Mouse (Mus musculus) lung, embryonic 15.5 days (tissue): ENCODE measurements around the gene Rhobtb1. TPM values are rescaled to one million over a fixed set of nuclear protein-coding genes. Genes with fewer than 3 reads are reported as not detected.

ENCODE experiments used
- ATAC-seq: fragments of 200-750 bp; cut with Nextera tagmentation; 2 replicates; pipeline ENCODE4 v1.8.0; 2017; ENCODE audit warnings: moderate number of reproducible peaks, borderline replicate concordance; ENCODE audit not compliant: low FRiP score, low TSS enrichment; ENCODE audit errors: extremely low read depth
- H3K27ac ChIP-seq: fragments of 300-500 bp; sonication (generic); 2 replicates; pipeline ENCODE4 v1.5.1; 2015; ENCODE audit warnings: moderate library complexity, mild to moderate bottlenecking, inconsistent platforms
- H3K27me3 ChIP-seq: fragments of 300-500 bp; sonication (generic); 2 replicates; pipeline ENCODE4 v1.6.1; 2015; ENCODE audit warnings: inconsistent platforms
- H3K36me3 ChIP-seq: fragments of 300-500 bp; sonication (generic); 2 replicates; pipeline ENCODE4 v1.6.1; 2015; ENCODE audit warnings: inconsistent platforms
- H3K4me1 ChIP-seq: fragments of 300-500 bp; sonication (generic); 2 replicates; pipeline ENCODE4 v1.6.1; 2015; ENCODE audit warnings: inconsistent platforms
- H3K4me2 ChIP-seq: fragments of 300-500 bp; sonication (generic); 2 replicates; pipeline ENCODE4 v1.6.1; 2015; ENCODE audit warnings: inconsistent platforms, mild to moderate bottlenecking, moderate library complexity
- H3K4me3 ChIP-seq: fragments of 300-500 bp; sonication (generic); 2 replicates; pipeline ENCODE4 v1.5.1; 2015; ENCODE audit warnings: mild to moderate bottlenecking, inconsistent platforms
- H3K9ac ChIP-seq: fragments of 300-500 bp; sonication (generic); 2 replicates; pipeline ENCODE4 v1.6.1; 2015; ENCODE audit warnings: inconsistent platforms
- H3K9me3 ChIP-seq: fragments of 300-500 bp; sonication (generic); 2 replicates; pipeline ENCODE4 v1.6.1; 2016; ENCODE audit warnings: inconsistent platforms
- WGBS: fragments of 180-500 bp; shearing (Covaris S2); methylation state at CpG from one replicate; pipeline ENCODE4 v1.1.7; 2015; 5-methylcytosine and 5-hydroxymethylcytosine counted together
- polyA plus RNA-seq: library from polyadenylated mRNA; unstranded; fragments of >200 nt; fragmentation: Nextera tagmentation; extraction: Ambion mirVana; gene quantifications from 2 replicates; pipeline ENCODE4 v1.2.1, GENCODE M21; 2015

The Rhobtb1 gene
- polyA plus RNA-seq, 1 experiment from 2014 or later = 15.7 TPM

GRCm38 (mm10) chr10:69211976-69212375 is 60.7 kb downstream of the Rhobtb1 start:
- Histone ChIP-seq H3K4me2 (peak overlapping the region; percentile 95), H3K9me3 (no peaks in the 10 kb centered on the region), H3K4me1 (peaks cover 11% of the 10 kb centered on the region; the same call in 1 of the 2 replicates), H3K27ac (peak overlapping the region; percentile 98), H3K9ac (peak overlapping the region; percentile 87), H3K4me3 (peak overlapping the region; percentile 75), H3K36me3 (peaks cover 5% of the 10 kb centered on the region; the same call in 1 of the 2 replicates), H3K27me3 (no peaks in the 10 kb centered on the region)
- 0 out of 2 replicates have a peak, but pooled peaks have one; percentile 26 for ATAC-seq
- WGBS = 4% methylated on average over 14 of the region's 14 CpGs

- no peaks in the 10 kb centered on the region for H3K27me3 ChIP-seq
- peak within 1 kb of the TSS; percentile 98 for H3K27ac ChIP-seq
- H3K4me3 ChIP-seq = peak within 1 kb of the TSS; percentile 75
- WGBS = 0% methylated on average over 72 of the region's 84 CpGs
- peak within 1 kb of the TSS; percentile 87 for H3K9ac ChIP-seq
- H3K4me2 ChIP-seq = peak within 1 kb of the TSS; percentile 95
- peaks cover 5% of the 10 kb centered on the region; the same call in 1 of the 2 replicates for H3K36me3 ChIP-seq
- H3K9me3 ChIP-seq = no peaks in the 10 kb centered on the region
- peaks cover 11% of the 10 kb centered on the region; the same call in 1 of the 2 replicates for H3K4me1 ChIP-seq
- ATAC-seq = peak; percentile 91
These were observed 61.6 kb downstream of the Rhobtb1 start, which contains the start of gene A930033H14Rik for GRCm38 (mm10) chr10:69212542-69213440. Gene A930033H14Rik, minus strand, starts transcription at chr10:69213098.

DNA sequence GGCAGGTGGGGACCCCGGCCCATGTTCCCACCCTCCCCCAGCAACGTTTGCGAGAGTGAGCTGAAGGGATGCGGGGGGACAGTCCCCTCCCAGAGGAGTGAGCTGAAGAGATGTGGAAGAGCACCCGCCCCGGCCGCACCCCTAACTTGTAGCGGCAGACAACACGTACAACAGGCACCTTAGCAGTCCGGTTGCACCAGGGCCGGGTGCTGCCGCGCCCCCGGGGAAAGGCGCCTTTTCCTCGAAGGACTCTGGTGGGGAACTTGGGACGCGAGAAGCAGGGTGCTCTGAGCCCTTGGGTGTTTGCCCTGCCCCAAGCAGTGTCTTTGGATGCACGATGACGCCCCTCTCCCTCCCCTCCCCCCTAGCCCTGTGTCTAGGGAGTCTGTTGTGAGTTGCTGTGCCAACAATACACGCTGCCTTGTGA is 62.2 kb downstream of the Rhobtb1 start:
- peaks cover 11% of the 10 kb centered on the region; the same call in 1 of the 2 replicates for H3K4me1 ChIP-seq
- H3K9ac ChIP-seq = peak overlapping the region; percentile 87
- peak overlapping the region; percentile 95 for H3K4me2 ChIP-seq
- peak overlapping the region; percentile 75 for H3K4me3 ChIP-seq
- ATAC-seq = peak; percentile 21
- no peaks in the 10 kb centered on the region for H3K27me3 ChIP-seq
- peaks cover 5% of the 10 kb centered on the region; the same call in 1 of the 2 replicates for H3K36me3 ChIP-seq
- H3K9me3 ChIP-seq = no peaks in the 10 kb centered on the region
- under 1% methylated on average over 21 of the region's 21 CpGs for WGBS
- peak overlapping the region; percentile 98 for H3K27ac ChIP-seq

DNA sequence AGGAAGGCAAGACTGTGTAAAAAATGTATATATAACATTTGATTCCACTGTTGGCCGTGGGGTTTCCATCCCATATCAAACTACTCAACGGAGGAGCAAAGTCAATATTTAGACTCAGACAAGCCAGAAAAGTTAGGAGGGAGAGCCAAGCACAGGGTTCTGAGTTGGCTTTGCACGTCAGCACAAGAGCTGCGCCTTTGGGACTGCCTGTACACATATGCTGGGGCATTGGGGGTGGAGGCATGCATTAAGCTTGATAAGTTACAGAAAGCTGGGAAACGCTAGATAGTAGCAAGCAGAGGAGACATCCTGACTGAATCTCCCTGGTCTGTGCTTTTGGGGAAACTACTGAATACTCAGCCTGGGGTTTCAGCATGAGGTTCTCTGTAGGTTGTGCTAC is 62.8 kb downstream of the Rhobtb1 start:
- no peaks in the 10 kb centered on the region for H3K9me3 ChIP-seq
- H3K4me1 ChIP-seq = peaks cover 11% of the 10 kb centered on the region; the same call in 1 of the 2 replicates
- ATAC-seq = no peak
- peak overlapping the region; percentile 95 for H3K4me2 ChIP-seq
- H3K36me3 ChIP-seq = peaks cover 5% of the 10 kb centered on the region; the same call in 1 of the 2 replicates
- H3K27ac ChIP-seq = peak overlapping the region; percentile 98
- H3K27me3 ChIP-seq = no peaks in the 10 kb centered on the region
- whole genome bisulfite sequencing = 8% methylated on average over 5 of the region's 5 CpGs
- H3K9ac ChIP-seq = peak overlapping the region; percentile 87
- peak overlapping the region; percentile 75 for H3K4me3 ChIP-seq

DNA sequence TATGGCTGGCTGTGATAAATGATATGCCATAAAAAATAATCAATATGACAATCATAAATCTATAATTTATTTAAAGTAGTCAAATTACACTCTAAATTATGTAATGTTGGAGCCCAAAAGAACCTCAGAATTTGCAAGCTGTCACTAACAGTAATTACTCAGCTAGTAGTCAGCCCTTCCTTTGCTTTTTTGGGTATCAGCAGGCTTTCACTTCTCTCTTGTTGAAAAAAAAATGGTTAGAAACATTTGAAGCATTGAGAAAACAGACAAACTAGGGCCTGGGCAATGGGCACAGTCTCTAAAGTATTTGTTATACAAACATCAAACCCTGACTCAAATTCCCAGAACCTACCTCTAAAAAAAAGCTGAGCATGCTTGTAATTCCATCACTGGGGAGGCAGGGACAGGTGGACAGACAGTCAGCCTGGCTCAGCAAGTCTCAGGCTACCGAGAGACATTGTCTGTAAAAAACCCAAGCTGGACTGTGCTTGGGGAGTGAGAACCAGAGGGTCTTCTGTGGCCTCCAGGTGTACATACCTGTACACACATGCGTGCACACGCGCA is 66.0 kb downstream of the Rhobtb1 start:
- Histone ChIP-seq H3K36me3 (peaks cover 5% of the 10 kb centered on the region; the same call in 1 of the 2 replicates), H3K4me1 (0 out of 2 replicates have a peak, but pooled peaks cover 7% of the 10 kb centered on the region), H3K27me3 (no peaks in the 10 kb centered on the region), H3K4me3 (no peak overlapping the region), H3K9me3 (no peaks in the 10 kb centered on the region), H3K27ac (no peak overlapping the region), H3K4me2 (no peak overlapping the region), H3K9ac (no peak overlapping the region)
- WGBS = 94% methylated on average over 4 of the region's 4 CpGs
- ATAC-seq = no peak

DNA sequence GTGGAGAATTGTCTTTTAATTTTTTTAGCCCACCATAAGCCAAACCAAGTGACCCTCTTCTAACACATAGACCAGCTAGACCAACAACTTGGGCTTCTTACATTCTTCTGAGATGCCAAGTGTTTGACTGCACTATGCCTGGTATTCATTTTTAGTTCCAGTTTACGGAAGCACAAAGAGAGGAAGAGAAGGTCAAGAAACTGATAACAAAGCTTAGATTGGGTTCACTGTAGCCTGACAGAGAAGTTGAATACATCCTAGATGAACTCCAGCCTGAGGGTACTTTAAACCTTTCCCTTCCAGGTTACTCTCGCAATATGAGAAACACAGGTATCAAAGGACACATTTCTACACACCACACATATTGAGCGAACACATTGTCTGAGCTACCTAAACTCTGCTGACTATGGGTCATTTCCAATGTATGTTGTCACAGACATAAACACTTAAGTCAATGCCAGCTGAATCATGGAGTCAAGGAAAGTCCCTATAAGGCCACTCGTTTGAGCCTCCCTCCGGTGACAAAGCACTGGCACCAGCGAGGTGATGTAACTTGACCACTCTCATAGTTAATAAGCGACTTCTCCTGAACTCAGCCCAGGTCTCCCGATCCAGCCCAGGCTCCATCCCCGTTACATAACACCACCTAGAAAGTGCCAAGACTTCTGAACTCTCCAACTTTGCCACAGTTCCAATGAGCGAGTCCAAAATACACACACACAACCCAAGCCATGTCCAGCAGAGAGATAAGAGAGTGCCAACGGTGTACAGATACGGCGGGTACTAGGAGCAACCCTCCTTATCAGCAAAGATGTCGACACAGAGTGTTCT is 67.4 kb downstream of the Rhobtb1 start:
- no peaks in the 10 kb centered on the region for H3K9me3 ChIP-seq
- no peak for ATAC-seq
- peaks cover 5% of the 10 kb centered on the region; the same call in 1 of the 2 replicates for H3K36me3 ChIP-seq
- H3K27ac ChIP-seq = no peak overlapping the region
- 0 out of 2 replicates have a peak, but pooled peaks cover 5% of the 10 kb centered on the region for H3K4me1 ChIP-seq
- no peaks in the 10 kb centered on the region for H3K27me3 ChIP-seq
- H3K4me3 ChIP-seq = no peak overlapping the region
- 69% methylated on average over 14 of the region's 14 CpGs for WGBS
- H3K9ac ChIP-seq = no peak overlapping the region
- no peak overlapping the region for H3K4me2 ChIP-seq

GRCm38 (mm10) chr10:69219289-69219626 is 68.0 kb downstream of the Rhobtb1 start:
- Histone ChIP-seq H3K27ac (no peak overlapping the region), H3K9me3 (no peaks in the 10 kb centered on the region), H3K9ac (no peak overlapping the region), H3K36me3 (peaks cover 5% of the 10 kb centered on the region; the same call in 1 of the 2 replicates), H3K4me2 (no peak overlapping the region), H3K4me1 (no peaks in the 10 kb centered on the region; the same call in 1 of the 2 replicates), H3K4me3 (no peak overlapping the region), H3K27me3 (no peaks in the 10 kb centered on the region)
- 87% methylated on average over 2 of the region's 2 CpGs for WGBS
- ATAC-seq = no peak

- no peak for ATAC-seq
- Histone ChIP-seq H3K27ac (no peak overlapping the region), H3K4me3 (no peak overlapping the region), H3K27me3 (no peaks in the 10 kb centered on the region), H3K36me3 (peaks cover 5% of the 10 kb centered on the region; the same call in 1 of the 2 replicates), H3K4me2 (no peak overlapping the region), H3K9ac (no peak overlapping the region), H3K9me3 (no peaks in the 10 kb centered on the region), H3K4me1 (no peaks in the 10 kb centered on the region; the same call in 1 of the 2 replicates)
- WGBS = 82% methylated on average over 6 of the region's 6 CpGs
These were observed 69.1 kb downstream of the Rhobtb1 start for GRCm38 (mm10) chr10:69220296-69220695.

- Histone ChIP-seq H3K4me3 (no peak overlapping the region), H3K27ac (no peak overlapping the region), H3K9ac (no peak overlapping the region), H3K4me2 (no peak overlapping the region), H3K36me3 (peaks cover 5% of the 10 kb centered on the region; the same call in 1 of the 2 replicates), H3K9me3 (no peaks in the 10 kb centered on the region), H3K27me3 (no peaks in the 10 kb centered on the region), H3K4me1 (peaks cover 6% of the 10 kb centered on the region; the same call in 1 of the 2 replicates)
- ATAC-seq = no peak
- WGBS = 93% methylated on average over 9 of the region's 9 CpGs
These were observed 69.9 kb downstream of the Rhobtb1 start for GRCm38 (mm10) chr10:69221148-69221547.

DNA sequence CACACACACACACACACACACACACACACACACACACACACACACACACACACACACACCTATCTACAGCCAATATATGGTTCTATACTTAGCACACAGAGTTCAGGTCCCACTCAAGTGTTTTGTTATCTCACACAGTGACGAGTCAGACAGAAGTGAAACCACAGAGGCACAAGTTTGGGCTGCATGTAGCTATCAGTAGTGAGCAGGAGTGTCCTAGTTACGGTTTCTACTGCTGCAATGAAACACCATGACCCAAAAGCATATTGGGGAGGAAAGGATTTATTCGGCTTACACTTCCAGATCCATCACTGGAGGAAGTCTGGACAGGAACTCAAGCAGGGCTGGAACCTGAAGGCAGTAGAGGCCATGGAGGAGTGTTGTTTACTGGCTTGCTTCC is 70.7 kb downstream of the Rhobtb1 start:
- Histone ChIP-seq H3K27ac (no peak overlapping the region), H3K4me1 (peaks cover 6% of the 10 kb centered on the region; the same call in 1 of the 2 replicates)
- ATAC-seq = no peak

GRCm38 (mm10) chr10:69223232-69223631 is 72.0 kb downstream of the Rhobtb1 start:
- H3K9me3 ChIP-seq = no peaks in the 10 kb centered on the region
- H3K36me3 ChIP-seq = no peaks in the 10 kb centered on the region
- no peaks in the 10 kb centered on the region for H3K27me3 ChIP-seq
- H3K27ac ChIP-seq = no peak overlapping the region
- WGBS = 89% methylated on average over 4 of the region's 4 CpGs
- H3K4me3 ChIP-seq = no peak overlapping the region
- no peak for ATAC-seq
- no peak overlapping the region for H3K4me2 ChIP-seq
- no peak overlapping the region for H3K9ac ChIP-seq
- H3K4me1 ChIP-seq = peaks cover 6% of the 10 kb centered on the region; the same call in 1 of the 2 replicates

More for the DNA sequence above, 70.7 kb downstream of the Rhobtb1 start:
- Histone ChIP-seq H3K4me2 (no peak overlapping the region), H3K9me3 (no peaks in the 10 kb centered on the region), H3K36me3 (no peaks in the 10 kb centered on the region; the same call in 1 of the 2 replicates), H3K9ac (no peak overlapping the region), H3K27me3 (no peaks in the 10 kb centered on the region), H3K4me3 (no peak overlapping the region)
- WGBS = 72% methylated on average over 3 of the region's 3 CpGs
